ENCODE assay signal across 8 mouse cellular contexts in the genomic region with DNA sequence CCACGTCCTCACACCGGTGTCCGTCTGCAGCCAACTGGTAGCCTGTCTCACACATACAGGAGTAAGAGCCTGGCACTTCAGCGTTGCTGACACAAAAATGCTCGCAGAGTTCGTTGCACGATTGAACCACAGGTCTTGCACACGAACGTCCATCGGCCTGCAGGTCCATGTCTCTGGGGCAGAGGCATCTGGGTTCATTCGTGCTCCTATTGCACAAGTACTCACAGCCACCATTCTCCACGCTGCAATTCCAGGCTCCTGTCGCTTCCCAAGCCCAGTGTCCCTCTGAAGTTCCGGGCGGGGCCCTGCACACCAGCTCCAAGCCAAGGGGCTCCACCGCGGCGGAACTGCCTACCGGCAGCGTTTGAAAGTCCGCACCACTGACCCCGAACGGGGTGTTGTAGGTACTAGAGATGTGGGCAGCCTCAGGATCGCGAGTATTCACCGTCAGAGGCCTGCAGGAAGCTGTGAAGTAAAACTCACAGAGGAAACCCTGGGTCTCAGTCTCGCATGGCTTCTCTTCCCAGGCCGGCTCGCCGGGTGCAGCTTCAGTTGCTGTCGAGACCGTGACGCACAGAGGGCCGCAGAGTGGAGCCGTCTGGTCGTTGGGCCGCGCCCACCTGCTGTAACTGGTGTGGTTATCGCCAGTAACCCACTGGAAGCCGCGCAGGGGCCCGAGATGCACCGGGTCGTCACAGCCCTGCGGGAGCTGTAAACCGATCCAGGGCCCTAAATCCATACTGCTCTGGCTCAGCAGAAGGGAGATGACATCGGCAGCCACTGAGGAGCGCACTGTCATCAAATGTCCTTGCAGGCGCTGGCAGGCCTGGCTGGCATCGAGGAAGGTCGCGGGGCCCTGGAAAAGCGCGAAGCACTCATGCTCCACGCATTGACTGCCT. TPM values are rescaled to one million over a fixed set of nuclear protein-coding genes. Genes with fewer than 3 reads are reported as not detected.
DNase-seq lines count a peak whose midpoint lies in the region; ATAC-seq and TF ChIP-seq lines count a peak whose summit lies in the region.

No protein-coding gene starts in this region.

- no peaks in the 10 kb centered on the region for H3K9me3 ChIP-seq in forebrain, postnatal 0 days (ENCODE audit: low read length)
- no peaks in the 10 kb centered on the region for H3K9me3 ChIP-seq in hindbrain, embryonic 16.5 days (ENCODE audit: control insufficient read depth, low read length)
- no peaks in the 10 kb centered on the region for H3K9me3 ChIP-seq in liver, embryonic 16.5 days (replicated peaks; ENCODE audit: control insufficient read depth, low read length)
- H3K9me3 ChIP-seq in neural tube, embryonic 12.5 days, result no peaks in the 10 kb centered on the region

- H3K36me3 ChIP-seq in forebrain, postnatal 0 days (ENCODE audit: insufficient read depth), result no peaks in the 10 kb centered on the region
- no peaks in the 10 kb centered on the region for H3K36me3 ChIP-seq in hindbrain, embryonic 16.5 days (ENCODE audit: control insufficient read depth, insufficient read depth, low read length)
- no peaks in the 10 kb centered on the region for H3K36me3 ChIP-seq in liver, embryonic 16.5 days (ENCODE audit: control insufficient read depth, insufficient read depth)
- H3K36me3 ChIP-seq in neural tube, embryonic 12.5 days, result no peaks in the 10 kb centered on the region

- H3K27me3 ChIP-seq in forebrain, postnatal 0 days (ENCODE audit: insufficient read depth, low read length), result peaks cover 31% of the 10 kb centered on the region
- peaks cover 31% of the 10 kb centered on the region for H3K27me3 ChIP-seq in hindbrain, embryonic 16.5 days (replicated peaks; ENCODE audit: control insufficient read depth, insufficient read depth, low read length)
- peaks cover 24% of the 10 kb centered on the region for H3K27me3 ChIP-seq in liver, embryonic 16.5 days (ENCODE audit: control insufficient read depth, insufficient read depth, low read depth, low read length)
- H3K27me3 ChIP-seq in neural tube, embryonic 12.5 days (replicated peaks), result peaks cover 44% of the 10 kb centered on the region

- H3K4me3 ChIP-seq in forebrain, postnatal 0 days (ENCODE audit: low read depth, low read length), result peak overlapping the region; percentile 25
- H3K4me3 ChIP-seq in hindbrain, embryonic 16.5 days (ENCODE audit: low read length), result peak overlapping the region; percentile 41
- H3K4me3 ChIP-seq in liver, embryonic 16.5 days (ENCODE audit: low read depth, low read length), result peak overlapping the region; percentile 50
- H3K4me3 ChIP-seq in neural tube, embryonic 12.5 days, result peak overlapping the region; percentile 33

- ATAC-seq in forebrain, postnatal 0 days, result peak; percentile 32
- ATAC-seq in hindbrain, embryonic 16.5 days, result peak; percentile 43
- ATAC-seq in liver, embryonic 16.5 days (ENCODE audit: low read depth), result peak; percentile 24; the same call in 1 of the 2 replicates
- peak; percentile 37 for ATAC-seq in neural tube, embryonic 12.5 days (ENCODE audit: low FRiP score, low read depth)
- ATAC-seq in frontal cortex, adult (ENCODE audit: low TSS enrichment), result no peak

- intact Hi-C loops in left cerebral cortex, postnatal 4 days (cut with DNase I), result loop anchor here (5.0 to 10.0 kb wide), 3 partner anchors 168 to 285 kb away; no protein-coding TSS in a partner anchor

- no peak for TF ChIP-seq CTCF in forebrain, postnatal 0 days (IDR thresholded peaks at IDR 0.05; ENCODE audit: low read depth)

- peak overlapping the region; percentile 54 for H3K4me2 ChIP-seq in forebrain, postnatal 0 days (ENCODE audit: low read depth)
- peak overlapping the region; percentile 65 for H3K4me2 ChIP-seq in hindbrain, embryonic 16.5 days (ENCODE audit: low read length)
- H3K4me2 ChIP-seq in liver, embryonic 16.5 days (ENCODE audit: low read depth, low read length), result peak overlapping the region; percentile 57
- peak overlapping the region; percentile 72 for H3K4me2 ChIP-seq in neural tube, embryonic 12.5 days (replicated peaks)

- peak overlapping the region; percentile 22; the same call in 1 of the 2 replicates for H3K9ac ChIP-seq in forebrain, postnatal 0 days
- H3K9ac ChIP-seq in hindbrain, embryonic 16.5 days (ENCODE audit: low read depth, low read length), result peak overlapping the region; percentile 54
- H3K9ac ChIP-seq in liver, embryonic 16.5 days (ENCODE audit: low read depth, low read length), result peak overlapping the region; percentile 28; the same call in 1 of the 2 replicates
- peak overlapping the region; percentile 40 for H3K9ac ChIP-seq in neural tube, embryonic 12.5 days

- WGBS in forebrain, postnatal 0 days, result 5% methylated on average over 55 of the region's 55 CpGs
- 5% methylated on average over 55 of the region's 55 CpGs for WGBS in hindbrain, embryonic 16.5 days
- 2% methylated on average over 55 of the region's 55 CpGs for WGBS in liver, embryonic 16.5 days (ENCODE audit: insufficient replicate concordance)
- 4% methylated on average over 55 of the region's 55 CpGs for WGBS in neural tube, embryonic 12.5 days

- H3K4me1 ChIP-seq in forebrain, postnatal 0 days (ENCODE audit: insufficient read depth), result peaks cover 18% of the 10 kb centered on the region; the same call in 1 of the 2 replicates
- peaks cover 21% of the 10 kb centered on the region for H3K4me1 ChIP-seq in hindbrain, embryonic 16.5 days (ENCODE audit: control insufficient read depth, insufficient read depth, low read depth, low read length)
- H3K4me1 ChIP-seq in liver, embryonic 16.5 days (ENCODE audit: control insufficient read depth, low read depth, low read length), result peaks cover 6% of the 10 kb centered on the region
- H3K4me1 ChIP-seq in neural tube, embryonic 12.5 days, result peaks cover 22% of the 10 kb centered on the region

- DNase-seq in 3T3-L1 (ENCODE audit: low read depth, low spot score), result peak; percentile 54
- peak; percentile 90 for DNase-seq in adrenal gland, adult 2 months
- peak; percentile 51 for DNase-seq in forebrain, postnatal 0 days
- no peak for DNase-seq in left cerebral cortex, postnatal 4 days

- no peak overlapping the region for H3K27ac ChIP-seq in forebrain, postnatal 0 days (ENCODE audit: low read depth, low read length)
- no peak overlapping the region for H3K27ac ChIP-seq in hindbrain, embryonic 16.5 days (ENCODE audit: low read depth, low read length)
- H3K27ac ChIP-seq in liver, embryonic 16.5 days (ENCODE audit: low read length), result 0 out of 2 replicates have a peak overlapping the region, but pooled peaks have one; percentile 24
- H3K27ac ChIP-seq in neural tube, embryonic 12.5 days, result no peak overlapping the region

RNA-seq across cellular contexts. Expression of a gene that starts 0.8 kb away (rescaled TPM):
- 10 to 100 TPM; 24.8 to 37.1 TPM for total RNA-seq in adrenal gland, adult 2 months (2021)
- polyA plus RNA-seq in adrenal gland, adult 2 months (2012; rRNA removed), result 31.1 and 34.6 TPM in 2 replicates
- 16.2 and 24.2 TPM in 2 replicates for total RNA-seq in forebrain, postnatal 0 days (2014; rRNA removed)
- 9.6 and 11.1 TPM in 2 replicates for polyA plus RNA-seq in forebrain, postnatal 0 days (2015; fragmentation: Nextera tagmentation; extraction: Ambion mirVana)
- 11.6 and 15.8 TPM in 2 replicates for polyA plus RNA-seq in hindbrain, embryonic 16.5 days (2015; fragmentation: Nextera tagmentation; extraction: Ambion mirVana)
- 1.5 and 1.7 TPM in 2 replicates for polyA plus RNA-seq in liver, embryonic 16.5 days (2015; fragmentation: Nextera tagmentation; extraction: Ambion mirVana)
- polyA plus RNA-seq in neural tube, embryonic 12.5 days (2016; fragmentation: Nextera tagmentation; extraction: Ambion mirVana), result 8.0 and 9.0 TPM in 2 replicates
- total RNA-seq in left cerebral cortex, postnatal 4 days (2021), result 10 to 100 TPM; 12.8 to 12.9 TPM

RNA-seq across cellular contexts. Expression of a gene that starts 12.1 kb away (rescaled TPM):
- under 1 TPM; 0.26 to 0.86 TPM for total RNA-seq in adrenal gland, adult 2 months (2021)
- polyA plus RNA-seq in adrenal gland, adult 2 months (2012; rRNA removed), result 0.72 and 0.84 TPM in 2 replicates
- total RNA-seq in forebrain, postnatal 0 days (2014; rRNA removed), result 10.7 and 12.1 TPM in 2 replicates
- polyA plus RNA-seq in forebrain, postnatal 0 days (2015; fragmentation: Nextera tagmentation; extraction: Ambion mirVana), result 1.9 and 2.8 TPM in 2 replicates
- polyA plus RNA-seq in hindbrain, embryonic 16.5 days (2015; fragmentation: Nextera tagmentation; extraction: Ambion mirVana), result 3.3 and 4.2 TPM in 2 replicates
- not detected in 2 replicates for polyA plus RNA-seq in liver, embryonic 16.5 days (2015; fragmentation: Nextera tagmentation; extraction: Ambion mirVana)
- polyA plus RNA-seq in neural tube, embryonic 12.5 days (2016; fragmentation: Nextera tagmentation; extraction: Ambion mirVana), result 0.64 and 1.0 TPM in 2 replicates
- 10 to 100 TPM; 19.7 to 21.2 TPM for total RNA-seq in left cerebral cortex, postnatal 4 days (2021)

RNA-seq across cellular contexts. Expression of a gene that starts 36.1 kb away (rescaled TPM):
- total RNA-seq in adrenal gland, adult 2 months (2021), result 10 to 100 TPM; 22.0 to 26.7 TPM
- 7.9 and 8.4 TPM in 2 replicates for polyA plus RNA-seq in adrenal gland, adult 2 months (2012; rRNA removed)
- total RNA-seq in forebrain, postnatal 0 days (2014; rRNA removed), result 15.2 and 22.4 TPM in 2 replicates
- 4.0 and 4.5 TPM in 2 replicates for polyA plus RNA-seq in forebrain, postnatal 0 days (2015; fragmentation: Nextera tagmentation; extraction: Ambion mirVana)
- 7.0 and 8.9 TPM in 2 replicates for polyA plus RNA-seq in hindbrain, embryonic 16.5 days (2015; fragmentation: Nextera tagmentation; extraction: Ambion mirVana)
- polyA plus RNA-seq in liver, embryonic 16.5 days (2015; fragmentation: Nextera tagmentation; extraction: Ambion mirVana), result 2.5 and 2.6 TPM in 2 replicates
- polyA plus RNA-seq in neural tube, embryonic 12.5 days (2016; fragmentation: Nextera tagmentation; extraction: Ambion mirVana), result 7.3 and 8.0 TPM in 2 replicates
- total RNA-seq in left cerebral cortex, postnatal 4 days (2021), result 10 to 100 TPM; 24.7 to 26.9 TPM
